Mouse (Mus musculus) liver, postnatal 0 days (tissue): ENCODE measurements around the gene Plcd3. TPM values are rescaled to one million over a fixed set of nuclear protein-coding genes. Genes with fewer than 3 reads are reported as not detected.

Experiments used
- ATAC-seq: fragments of 200-750 bp; cut with Nextera tagmentation; 2 replicates; pipeline ENCODE4 v1.8.0; 2017; ENCODE audit warnings: mild to moderate bottlenecking, moderate library complexity
- DNase-seq: peaks from one replicate; pipeline ENCODE4 v3.0.0-alpha.2; 2016
- H3K27ac ChIP-seq: fragments of 300-500 bp; sonication (generic); 2 replicates; pipeline ENCODE4 v1.5.1; 2014; ENCODE audit warnings: antibody characterized with exemption, moderate library complexity, mild to moderate bottlenecking, low read depth
- H3K27me3 ChIP-seq: fragments of 300-500 bp; sonication (generic); 2 replicates; pipeline ENCODE4 v1.6.1; 2014; ENCODE audit warnings: low read length, control low read depth, mixed read lengths; ENCODE audit not compliant: insufficient read depth
- H3K36me3 ChIP-seq: fragments of 300-500 bp; sonication (generic); replicated peaks from 2 replicates; pipeline ENCODE4 v1.6.1; 2014; ENCODE audit warnings: mild to moderate bottlenecking, control low read depth, low read length, moderate library complexity, mixed read lengths; ENCODE audit not compliant: insufficient read depth
- H3K4me1 ChIP-seq: fragments of 300-500 bp; sonication (generic); 2 replicates; pipeline ENCODE4 v1.6.1; 2014; ENCODE audit warnings: antibody characterized with exemption, mild to moderate bottlenecking, control low read depth; ENCODE audit not compliant: insufficient read depth
- H3K4me2 ChIP-seq: fragments of 300-500 bp; sonication (generic); 2 replicates; pipeline ENCODE4 v1.6.1; 2014; ENCODE audit warnings: low read depth, mild to moderate bottlenecking, low read length, moderate library complexity, mixed read lengths
- H3K4me3 ChIP-seq: fragments of 300-500 bp; sonication (generic); 2 replicates; pipeline ENCODE4 v1.5.1; 2014; ENCODE audit warnings: low read depth, low read length
- H3K9ac ChIP-seq: fragments of 300-500 bp; sonication (generic); replicated peaks from 2 replicates; pipeline ENCODE4 v1.6.1; 2014; ENCODE audit warnings: mild to moderate bottlenecking, moderate library complexity
- H3K9me3 ChIP-seq: fragments of 300-500 bp; sonication (generic); 2 replicates; pipeline ENCODE4 v1.6.1; 2016; ENCODE audit warnings: mild to moderate bottlenecking, control low read depth, low read length, mixed read lengths
- CTCF ChIP-seq: sonication (generic); IDR thresholded peaks from 2 replicates; pipeline ENCODE4 v1.5.1; 2016; ENCODE audit warnings: antibody characterized with exemption, low read depth
- EP300 ChIP-seq: IDR thresholded peaks from 2 replicates; pipeline ENCODE4 v1.6.1; 2016; ENCODE audit warnings: antibody characterized with exemption, low read depth, mild to moderate bottlenecking
- WGBS: fragments of 180-500 bp; shearing (Covaris S2); extraction: QIAGEN DNeasy Blood & Tissue Kit; methylation state at CpG from one replicate; pipeline ENCODE4 v1.1.7; 2014; ENCODE audit not compliant: insufficient replicate concordance; 5-methylcytosine and 5-hydroxymethylcytosine counted together
- polyA plus RNA-seq: library from polyadenylated mRNA; unstranded; fragments of >200 nt; fragmentation: Nextera tagmentation; extraction: Ambion mirVana; gene quantifications from 2 replicates; pipeline ENCODE4 v1.2.1, GENCODE M21; 2015

The Plcd3 gene
- polyA plus RNA-seq, 1 experiment from 2014 or later, result 0.82 TPM

DNA sequence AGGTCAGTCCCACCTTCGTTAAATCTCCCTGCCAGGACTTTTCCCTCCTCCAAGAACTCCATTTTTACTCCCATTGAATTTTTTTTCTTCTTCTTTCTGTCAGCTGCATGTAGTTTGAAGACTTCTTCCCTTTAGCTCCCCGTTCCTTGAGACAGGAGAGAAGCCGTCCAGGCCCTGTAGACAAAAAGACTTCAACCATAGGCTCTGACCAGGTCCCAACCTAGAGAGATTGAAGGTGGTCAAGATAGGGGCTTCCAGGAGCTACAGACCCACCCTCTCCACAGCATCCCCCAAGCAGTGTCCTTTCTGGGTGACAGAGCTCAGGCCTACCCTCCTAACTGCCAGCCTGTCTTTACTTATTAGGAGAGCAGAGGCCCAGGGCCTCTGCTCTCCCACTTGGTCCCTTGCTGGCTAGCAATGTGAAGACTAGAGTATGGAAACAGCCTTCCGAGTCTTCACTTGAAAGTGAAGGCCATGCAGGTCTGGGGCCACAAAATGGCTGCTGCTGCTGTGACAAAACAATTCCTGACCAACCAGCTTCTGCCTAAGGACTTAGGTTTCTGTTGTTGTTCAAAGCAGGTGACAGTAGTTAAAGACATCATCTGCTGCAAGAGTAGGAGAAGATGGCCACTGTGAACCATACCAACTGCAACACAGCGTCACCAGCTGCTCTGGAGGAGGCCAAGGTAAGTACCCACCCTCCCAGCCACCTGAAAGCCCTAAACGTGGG, 32.2 kb upstream of the Plcd3 start:
- TF ChIP-seq EP300 (no peak), CTCF (no peak)
- peak overlapping the region; percentile 65 for H3K9ac ChIP-seq
- peak overlapping the region; percentile 41 for H3K4me3 ChIP-seq
- WGBS, result 56% methylated on average over 6 of the region's 6 CpGs
- peak overlapping the region; percentile 73 for H3K4me2 ChIP-seq
- H3K27me3 ChIP-seq, result no peaks in the 10 kb centered on the region
- H3K27ac ChIP-seq, result peak overlapping the region; percentile 98
- peaks cover 38% of the 10 kb centered on the region for H3K4me1 ChIP-seq
- DNase-seq (no peak), ATAC-seq (no peak)
- no peaks in the 10 kb centered on the region for H3K9me3 ChIP-seq
- no peaks in the 10 kb centered on the region for H3K36me3 ChIP-seq

DNA sequence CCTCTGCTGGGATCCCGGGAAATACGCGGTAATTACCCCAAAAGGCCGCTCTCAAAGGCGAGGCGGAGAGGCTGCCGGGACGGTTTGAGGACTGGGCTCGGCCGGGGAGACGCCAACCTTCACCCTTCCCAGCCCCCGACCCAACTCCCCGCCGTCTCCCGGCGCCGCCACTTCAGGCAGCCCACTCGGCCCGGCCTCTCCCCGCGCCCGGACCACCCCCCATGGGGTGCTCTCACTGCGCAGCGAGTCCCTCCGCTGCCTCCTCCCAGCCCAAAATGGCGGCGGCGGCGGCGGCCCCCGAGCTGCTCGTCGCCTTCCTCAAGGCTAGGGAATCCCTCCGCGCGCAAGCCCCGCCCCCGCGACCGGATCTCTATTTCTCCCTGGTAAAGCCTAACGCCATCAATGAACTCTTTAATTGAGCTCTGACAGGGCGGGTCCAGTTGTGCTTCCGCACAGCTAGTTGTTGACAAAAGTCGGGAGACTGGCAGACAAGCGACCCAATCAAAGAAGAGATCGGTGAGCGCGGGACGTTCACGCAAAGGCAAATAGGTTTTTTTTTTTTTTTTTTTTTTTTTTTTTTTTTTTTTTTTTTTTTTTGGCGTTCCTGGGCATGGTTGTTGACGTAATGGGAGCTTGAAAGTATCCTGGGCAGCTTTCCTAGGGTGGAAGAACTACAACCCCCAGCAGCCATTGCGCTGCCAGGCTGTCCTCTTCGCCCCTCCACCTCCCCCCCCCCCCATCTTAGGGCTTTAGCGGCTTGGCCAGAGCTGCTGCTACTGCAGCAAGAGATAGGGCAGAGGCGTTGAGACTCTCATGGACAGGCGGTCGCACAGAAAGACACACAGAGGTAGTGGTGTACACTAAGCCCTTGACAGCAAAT, 31.4 kb upstream of the Plcd3 start:
- H3K9me3 ChIP-seq, result no peaks in the 10 kb centered on the region
- peaks cover 38% of the 10 kb centered on the region for H3K4me1 ChIP-seq
- peak overlapping the region; percentile 99 for H3K4me3 ChIP-seq
- ATAC-seq, result peak; percentile 92
- peak; percentile 100 for DNase-seq
- 2% methylated on average over 58 of the region's 58 CpGs for WGBS
- peak overlapping the region; percentile 74 for H3K4me2 ChIP-seq
- peak overlapping the region; percentile 100 for H3K9ac ChIP-seq
- H3K27ac ChIP-seq, result peak overlapping the region; percentile 98
- TF ChIP-seq EP300 (peak; percentile 73), CTCF (no peak)
- no peaks in the 10 kb centered on the region for H3K27me3 ChIP-seq
- no peaks in the 10 kb centered on the region for H3K36me3 ChIP-seq

DNA sequence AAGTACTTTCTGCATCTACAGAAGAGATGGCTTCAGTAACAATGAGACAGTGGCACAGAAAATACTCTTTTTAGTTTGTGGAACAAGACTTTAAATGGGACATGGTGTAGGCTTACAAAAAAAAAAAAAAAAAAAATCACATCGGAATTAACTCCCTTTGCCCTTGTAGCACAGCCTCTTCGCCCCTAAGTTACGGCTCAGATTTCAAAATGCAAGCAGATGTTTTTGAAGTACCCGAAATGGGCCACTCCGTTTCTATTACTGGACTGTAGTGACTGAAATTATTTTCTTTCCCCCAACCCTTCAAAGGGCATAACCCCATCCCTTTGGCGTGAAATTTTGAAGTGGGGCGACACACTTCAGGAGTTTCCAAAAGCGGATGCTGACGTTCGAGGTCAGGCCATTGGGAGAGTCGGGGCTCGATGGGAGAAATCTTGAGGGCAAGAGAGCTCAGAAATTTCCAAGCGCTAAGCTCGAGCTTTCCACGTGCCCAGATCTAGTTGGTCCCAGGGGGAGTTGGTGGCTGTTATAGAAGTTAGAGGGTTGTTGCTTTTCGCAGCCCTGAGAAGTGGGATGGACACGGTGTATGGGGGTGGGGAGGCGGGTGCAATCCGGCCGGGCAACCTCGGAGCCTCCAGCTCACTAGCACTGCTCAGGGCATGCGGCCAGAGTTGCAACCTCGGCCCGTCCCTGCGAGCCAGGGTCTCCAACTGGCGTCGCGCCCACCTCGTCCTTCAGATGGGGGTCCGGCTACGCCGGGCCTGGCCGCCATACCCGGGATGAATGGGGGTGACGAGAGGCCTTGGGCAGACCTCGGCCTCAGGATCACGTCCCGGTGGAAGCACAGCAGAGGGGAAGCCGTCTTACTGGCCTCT, 30.5 kb upstream of the Plcd3 start, which contains the start of gene Hexim2:
Gene Hexim2, plus strand, starts transcription at position 729 of the 875 bp plus-strand sequence.
- TF ChIP-seq EP300 (no peak), CTCF (no peak)
- Histone ChIP-seq H3K9me3 (no peaks in the 10 kb centered on the region), H3K27ac (peak within 1 kb of the TSS; percentile 98), H3K4me1 (peaks cover 38% of the 10 kb centered on the region), H3K4me2 (peak within 1 kb of the TSS; percentile 74), H3K9ac (peak within 1 kb of the TSS; percentile 100), H3K27me3 (no peaks in the 10 kb centered on the region), H3K36me3 (peaks cover 2% of the 10 kb centered on the region; the same call in 1 of the 2 replicates), H3K4me3 (peak within 1 kb of the TSS; percentile 99)
- DNase-seq (peak; percentile 71), ATAC-seq (peak; percentile 20)
- WGBS, result 0% methylated on average over 39 of the region's 39 CpGs

GRCm38 (mm10) chr11:103120315-103120714, 18.9 kb upstream of the Plcd3 start:
- Histone ChIP-seq H3K4me2 (no peak overlapping the region), H3K9ac (no peak overlapping the region), H3K27ac (no peak overlapping the region), H3K27me3 (no peaks in the 10 kb centered on the region), H3K9me3 (no peaks in the 10 kb centered on the region), H3K4me1 (peaks cover 17% of the 10 kb centered on the region), H3K4me3 (no peak overlapping the region), H3K36me3 (no peaks in the 10 kb centered on the region)
- TF ChIP-seq CTCF (no peak), EP300 (no peak)
- ATAC-seq (no peak), DNase-seq (no peak)
- 72% methylated on average over 5 of the region's 5 CpGs for WGBS

GRCm38 (mm10) chr11:103119609-103120008, 18.2 kb upstream of the Plcd3 start:
- H3K9ac ChIP-seq, result no peak overlapping the region
- peaks cover 21% of the 10 kb centered on the region for H3K4me1 ChIP-seq
- 63% methylated on average over 5 of the region's 5 CpGs for WGBS
- TF ChIP-seq CTCF (no peak), EP300 (no peak)
- no peak overlapping the region for H3K4me2 ChIP-seq
- no peak overlapping the region for H3K27ac ChIP-seq
- no peaks in the 10 kb centered on the region for H3K36me3 ChIP-seq
- no peaks in the 10 kb centered on the region for H3K9me3 ChIP-seq
- no peaks in the 10 kb centered on the region for H3K27me3 ChIP-seq
- no peak for DNase-seq
- ATAC-seq, result no peak
- H3K4me3 ChIP-seq, result no peak overlapping the region
